Mouse (Mus musculus) lung, embryonic 16.5 days (tissue): ENCODE measurements around the gene Zfp612. TPM values are rescaled to one million over a fixed set of nuclear protein-coding genes. Genes with fewer than 3 reads are reported as not detected.

Experiments
- ATAC-seq: fragments of 200-750 bp; cut with Nextera tagmentation; 2 replicates; pipeline ENCODE4 v1.8.0; 2017; ENCODE audit warnings: low read depth, mild to moderate bottlenecking, moderate library complexity
- H3K27ac ChIP-seq: fragments of 300-500 bp; sonication (generic); 2 replicates; pipeline ENCODE4 v1.5.1; 2014; ENCODE audit warnings: mild to moderate bottlenecking, control low read depth, low read length
- H3K27me3 ChIP-seq: fragments of 300-500 bp; sonication (generic); 2 replicates; pipeline ENCODE4 v1.6.1; 2014; ENCODE audit warnings: low read depth, low read length, mixed read lengths; ENCODE audit not compliant: control insufficient read depth, insufficient read depth
- H3K36me3 ChIP-seq: fragments of 300-500 bp; sonication (generic); 2 replicates; pipeline ENCODE4 v1.6.1; 2014; ENCODE audit warnings: low read length; ENCODE audit not compliant: control insufficient read depth, insufficient read depth
- H3K4me1 ChIP-seq: fragments of 300-500 bp; sonication (generic); replicated peaks from 2 replicates; pipeline ENCODE4 v1.6.1; 2014; ENCODE audit warnings: low read length, mixed read lengths; ENCODE audit not compliant: control insufficient read depth, insufficient read depth
- H3K4me2 ChIP-seq: fragments of 300-500 bp; sonication (generic); 2 replicates; pipeline ENCODE4 v1.6.1; 2014; ENCODE audit warnings: low read depth, low read length, control low read depth
- H3K4me3 ChIP-seq: fragments of 300-500 bp; sonication (generic); 2 replicates; pipeline ENCODE4 v1.5.1; 2014; ENCODE audit warnings: mild to moderate bottlenecking, low read length, control low read depth
- H3K9ac ChIP-seq: fragments of 300-500 bp; sonication (generic); 2 replicates; pipeline ENCODE4 v1.6.1; 2014; ENCODE audit warnings: low read length, control low read depth
- H3K9me3 ChIP-seq: fragments of 300-500 bp; sonication (generic); 2 replicates; pipeline ENCODE4 v1.6.1; 2016; ENCODE audit warnings: low read length; ENCODE audit not compliant: control insufficient read depth
- WGBS: fragments of 180-500 bp; shearing (Covaris S2); extraction: QIAGEN DNeasy Blood & Tissue Kit; methylation state at CpG from one replicate; pipeline ENCODE4 v1.1.7; 2014; 5-methylcytosine and 5-hydroxymethylcytosine counted together
- polyA plus RNA-seq: library from polyadenylated mRNA; unstranded; fragments of >200 nt; fragmentation: Nextera tagmentation; extraction: Ambion mirVana; gene quantifications from 2 replicates; pipeline ENCODE4 v1.2.1, GENCODE M21; 2015

Gene Zfp612
- polyA plus RNA-seq, 1 experiment from 2014 or later = 6.7 TPM

GRCm38 (mm10) chr8:110064161-110064560 lies 15.4 kb upstream of the Zfp612 start:
- WGBS = 55% methylated on average over 9 of the region's 9 CpGs

DNA sequence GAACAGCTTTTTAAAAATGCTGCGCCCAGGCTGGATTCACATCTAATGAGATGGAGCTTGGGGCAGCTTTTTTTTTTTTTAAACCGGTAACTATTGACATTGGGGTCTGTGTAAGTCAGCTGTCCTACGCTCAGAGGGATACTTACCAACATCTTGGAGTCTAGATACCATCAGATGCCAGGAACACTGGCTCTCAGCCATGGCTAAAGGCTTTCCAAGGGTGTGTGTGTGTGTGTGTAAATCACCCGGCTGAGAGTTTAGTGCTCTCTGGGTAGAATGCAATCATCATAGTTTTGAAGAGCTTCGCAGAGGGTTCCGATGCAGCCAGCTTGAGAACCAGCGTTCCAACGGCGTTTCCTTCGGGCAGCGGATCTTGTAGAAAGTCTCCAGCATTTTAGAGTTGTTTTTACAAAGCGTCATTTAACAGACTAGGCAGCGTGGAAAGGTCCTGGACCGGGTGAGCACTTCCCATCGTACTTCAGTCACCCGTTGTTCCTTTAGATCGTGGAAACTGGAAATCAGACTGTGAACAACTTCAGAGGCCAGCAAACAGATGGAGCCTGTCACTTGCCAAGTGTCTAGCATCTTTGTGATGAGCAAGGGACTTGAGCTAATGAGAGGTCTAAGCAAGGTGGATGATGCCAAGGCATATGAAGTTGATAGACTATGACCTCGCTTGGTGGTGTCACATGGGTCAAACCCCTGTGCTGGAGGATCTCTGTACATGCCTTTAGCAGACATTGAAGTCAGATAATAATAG lies 14.8 kb upstream of the Zfp612 start:
- no peak for ATAC-seq
- WGBS = 85% methylated on average over 18 of the region's 18 CpGs

More at GRCm38 (mm10) chr8:110064161-110064560, 15.4 kb upstream of the Zfp612 start:
- Histone ChIP-seq H3K4me1 (no peaks in the 10 kb centered on the region), H3K27me3 (no peaks in the 10 kb centered on the region), H3K4me3 (no peak overlapping the region), H3K4me2 (no peak overlapping the region), H3K36me3 (no peaks in the 10 kb centered on the region), H3K9me3 (peaks cover 5% of the 10 kb centered on the region), H3K9ac (no peak overlapping the region), H3K27ac (no peak overlapping the region)
- ATAC-seq = no peak

DNA sequence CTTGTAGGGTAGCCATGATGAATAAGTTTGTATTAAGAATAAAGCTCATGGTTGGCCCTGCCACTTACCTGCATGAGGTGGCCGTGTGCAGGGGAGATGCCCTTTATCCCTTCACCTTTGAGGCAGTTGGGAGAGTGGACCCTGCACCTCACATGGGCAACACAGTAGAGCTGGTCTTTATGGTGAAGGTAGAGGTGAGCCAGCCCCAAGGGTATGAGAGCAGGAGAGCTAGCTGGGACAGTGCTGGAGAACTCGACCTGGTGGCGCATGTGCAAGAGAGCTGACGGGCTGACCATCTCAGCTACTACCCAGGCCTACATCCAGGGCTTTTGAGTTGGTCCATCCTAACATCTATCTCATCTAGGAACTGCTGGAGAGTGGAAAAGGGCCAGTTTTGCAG lies 13.9 kb upstream of the Zfp612 start:
- 95% methylated on average over 4 of the region's 4 CpGs for WGBS
- Histone ChIP-seq H3K9me3 (peaks cover 5% of the 10 kb centered on the region), H3K4me1 (no peaks in the 10 kb centered on the region), H3K36me3 (no peaks in the 10 kb centered on the region), H3K27me3 (no peaks in the 10 kb centered on the region), H3K4me2 (no peak overlapping the region), H3K27ac (no peak overlapping the region), H3K9ac (no peak overlapping the region), H3K4me3 (no peak overlapping the region)
- ATAC-seq = no peak

More for the DNA sequence above, 14.8 kb upstream of the Zfp612 start:
- no peaks in the 10 kb centered on the region for H3K4me1 ChIP-seq
- H3K4me2 ChIP-seq = no peak overlapping the region
- H3K27ac ChIP-seq = no peak overlapping the region
- no peaks in the 10 kb centered on the region for H3K27me3 ChIP-seq
- no peak overlapping the region for H3K9ac ChIP-seq
- H3K4me3 ChIP-seq = no peak overlapping the region
- peaks cover 5% of the 10 kb centered on the region for H3K9me3 ChIP-seq
- no peaks in the 10 kb centered on the region for H3K36me3 ChIP-seq

DNA sequence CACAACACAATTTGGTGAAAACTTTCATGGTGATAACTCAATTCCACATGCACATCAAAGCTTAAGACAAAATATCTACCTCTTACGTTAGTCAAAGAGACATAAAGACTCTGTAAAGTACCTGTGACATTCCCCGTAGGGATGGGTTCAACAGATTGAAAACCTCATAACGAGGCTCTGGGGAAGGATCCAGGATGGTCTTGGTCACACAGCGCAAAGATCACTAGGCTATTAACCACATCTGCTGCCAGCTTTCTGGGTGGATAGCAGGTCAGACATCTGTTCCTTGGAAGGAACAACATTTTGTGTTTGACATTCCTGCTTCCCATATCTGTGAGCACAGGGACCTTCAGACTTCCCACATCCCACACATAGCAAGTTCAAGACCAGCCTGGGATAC lies 9.8 kb upstream of the Zfp612 start:
- H3K4me3 ChIP-seq = no peak overlapping the region
- 85% methylated on average over 4 of the region's 4 CpGs for WGBS
- no peak overlapping the region for H3K4me2 ChIP-seq
- H3K27me3 ChIP-seq = no peaks in the 10 kb centered on the region
- no peaks in the 10 kb centered on the region for H3K4me1 ChIP-seq
- no peak for ATAC-seq
- H3K27ac ChIP-seq = no peak overlapping the region
- no peak overlapping the region for H3K9ac ChIP-seq
- no peaks in the 10 kb centered on the region for H3K36me3 ChIP-seq
- H3K9me3 ChIP-seq = no peaks in the 10 kb centered on the region

DNA sequence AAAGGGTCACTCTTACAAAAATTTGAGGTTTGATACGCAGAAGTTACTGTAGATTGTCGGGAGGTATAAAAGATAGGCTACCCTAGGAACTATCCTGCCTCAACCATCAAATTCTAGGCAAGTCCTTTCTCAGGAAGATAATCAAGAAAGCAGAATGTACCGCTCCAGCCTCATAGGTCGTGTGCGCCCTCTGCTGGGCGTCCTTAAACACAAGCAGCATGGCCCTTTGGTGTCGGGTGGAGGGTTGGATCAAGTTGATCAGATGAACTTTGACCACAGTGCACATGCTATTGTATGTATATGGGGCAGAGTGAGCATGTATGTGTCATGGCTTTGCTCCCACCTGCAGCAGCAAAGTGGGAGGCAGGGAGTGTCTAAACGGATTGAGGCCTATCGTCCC lies 7.9 kb upstream of the Zfp612 start:
- Histone ChIP-seq H3K4me2 (no peak overlapping the region), H3K9ac (no peak overlapping the region), H3K4me3 (no peak overlapping the region), H3K36me3 (no peaks in the 10 kb centered on the region), H3K4me1 (no peaks in the 10 kb centered on the region), H3K27ac (no peak overlapping the region), H3K9me3 (no peaks in the 10 kb centered on the region), H3K27me3 (no peaks in the 10 kb centered on the region)
- WGBS = 10% methylated on average over 9 of the region's 9 CpGs
- peak; percentile 60 for ATAC-seq

GRCm38 (mm10) chr8:110074496-110074895 lies 5.0 kb upstream of the Zfp612 start:
- Histone ChIP-seq H3K4me1 (no peaks in the 10 kb centered on the region), H3K9ac (no peak overlapping the region), H3K9me3 (no peaks in the 10 kb centered on the region), H3K4me2 (no peak overlapping the region), H3K4me3 (no peak overlapping the region), H3K27me3 (no peaks in the 10 kb centered on the region), H3K36me3 (no peaks in the 10 kb centered on the region), H3K27ac (no peak overlapping the region)
- ATAC-seq = no peak
- 78% methylated on average over 8 of the region's 8 CpGs for whole genome bisulfite sequencing

GRCm38 (mm10) chr8:110082416-110083105 lies 3.0 kb downstream of the Zfp612 start:
- Histone ChIP-seq H3K4me2 (no peak overlapping the region), H3K9ac (no peak overlapping the region), H3K4me3 (no peak overlapping the region), H3K4me1 (no peaks in the 10 kb centered on the region), H3K27me3 (no peaks in the 10 kb centered on the region), H3K9me3 (no peaks in the 10 kb centered on the region; the same call in 1 of the 2 replicates), H3K36me3 (0 out of 2 replicates have a peak, but pooled peaks cover 2% of the 10 kb centered on the region), H3K27ac (no peak overlapping the region)
- ATAC-seq = no peak
- 76% methylated on average over 11 of the region's 11 CpGs for WGBS

DNA sequence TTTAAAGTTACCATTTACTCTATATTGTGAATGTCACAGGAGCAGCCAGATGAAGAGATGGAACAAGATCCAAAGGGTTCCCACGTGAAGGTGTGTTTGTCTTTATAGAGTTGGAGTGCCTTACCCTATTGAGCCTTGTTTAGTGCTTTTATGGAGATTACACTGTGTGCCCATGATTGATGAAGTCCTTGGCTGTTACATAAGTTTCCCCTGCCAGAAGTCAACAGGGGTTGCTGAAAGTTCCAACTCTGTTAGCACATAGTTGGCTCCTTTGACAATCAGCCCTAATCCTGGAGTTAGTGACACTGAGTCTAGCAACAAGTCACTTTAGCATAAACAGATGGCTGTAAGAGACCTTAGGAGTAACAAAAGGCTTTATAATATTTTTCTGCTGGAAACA lies 12.3 kb downstream of the Zfp612 start:
- no peak overlapping the region for H3K9ac ChIP-seq
- H3K4me2 ChIP-seq = no peak overlapping the region
- H3K36me3 ChIP-seq = peaks cover 19% of the 10 kb centered on the region
- H3K9me3 ChIP-seq = peaks cover 16% of the 10 kb centered on the region
- no peak overlapping the region for H3K27ac ChIP-seq
- 33% methylated on average over 1 of the region's 1 CpGs for WGBS
- 0 out of 2 replicates have a peak, but pooled peaks have one; percentile 28 for ATAC-seq
- no peak overlapping the region for H3K4me3 ChIP-seq
- H3K4me1 ChIP-seq = no peaks in the 10 kb centered on the region
- no peaks in the 10 kb centered on the region for H3K27me3 ChIP-seq

DNA sequence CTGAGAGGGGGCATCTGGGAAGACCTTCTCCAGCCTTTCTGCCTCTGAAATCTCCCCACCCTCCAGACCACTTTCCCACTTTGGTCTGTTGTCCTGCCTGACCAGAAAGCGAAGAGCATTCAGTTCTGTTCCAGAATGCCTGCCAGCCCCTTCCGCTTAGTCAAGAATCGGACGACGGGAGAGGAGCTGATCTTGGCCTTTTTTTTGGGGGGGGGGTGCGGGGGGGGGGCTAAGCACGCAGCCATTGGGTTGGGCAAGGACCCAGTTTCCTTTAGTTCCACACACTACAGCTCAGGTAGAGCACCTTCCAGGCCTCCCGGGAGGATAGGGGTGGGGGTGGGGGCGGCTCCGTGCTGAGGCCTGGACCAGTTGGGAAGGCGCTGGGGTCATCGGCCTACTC lies 21.4 kb downstream of the Zfp612 start, which contains the start of gene Gm21964:
Gene Gm21964 (plus strand): TSS at position 301 of the 400 bp plus-strand sequence.
- Histone ChIP-seq H3K27ac (no peak within 1 kb of the TSS), H3K36me3 (no peaks in the 10 kb centered on the region), H3K4me2 (no peak within 1 kb of the TSS), H3K4me3 (no peak within 1 kb of the TSS), H3K9ac (no peak within 1 kb of the TSS), H3K27me3 (no peaks in the 10 kb centered on the region), H3K4me1 (no peaks in the 10 kb centered on the region), H3K9me3 (no peaks in the 10 kb centered on the region)
- ATAC-seq = no peak
- WGBS = 81% methylated on average over 12 of the region's 12 CpGs
